Mouse (Mus musculus): ENCODE data around the gene Apold1.

GRCm38 (mm10) chr6:134994031-134994651 is 12.6 kb downstream of the Apold1 start:
- TF ChIP-seq CTCF (IDR thresholded peaks at IDR 0.05; ENCODE audit: borderline replicate concordance, control insufficient read depth, extremely low read depth, insufficient read depth, low read length, poor library complexity) (no peak), POLR2A (IDR thresholded peaks at IDR 0.05; ENCODE audit: control insufficient read depth, extremely low read depth, insufficient read depth, low read length, poor library complexity) (no peak)
